Mouse (Mus musculus) forebrain, embryonic 16.5 days (tissue): ENCODE measurements at regions not wholly inside any gene's neighbourhood (a gene's known extent, or its start where the extent isn't known, plus 50 kb on each side); places are given as distances from the start of the nearest gene placed in this dataset.

Experiments
- ATAC-seq: fragments of 200-750 bp; cut with Nextera tagmentation; 2 replicates; pipeline ENCODE4 v1.8.0; 2017; ENCODE audit warnings: mild to moderate bottlenecking, moderate library complexity
- H3K27ac ChIP-seq: fragments of 300-500 bp; sonication (generic); 2 replicates; pipeline ENCODE4 v1.5.1; 2014; ENCODE audit warnings: low read length, control low read depth
- H3K27me3 ChIP-seq: fragments of 300-500 bp; sonication (generic); replicated peaks from 2 replicates; pipeline ENCODE4 v1.6.1; 2014; ENCODE audit warnings: low read length; ENCODE audit not compliant: control insufficient read depth, insufficient read depth
- H3K36me3 ChIP-seq: fragments of 300-500 bp; sonication (generic); 2 replicates; pipeline ENCODE4 v1.6.1; 2014; ENCODE audit not compliant: control insufficient read depth, insufficient read depth
- H3K4me1 ChIP-seq: fragments of 300-500 bp; sonication (generic); replicated peaks from 2 replicates; pipeline ENCODE4 v1.6.1; 2014; ENCODE audit warnings: low read length; ENCODE audit not compliant: control insufficient read depth, insufficient read depth
- H3K4me2 ChIP-seq: fragments of 300-500 bp; sonication (generic); 2 replicates; pipeline ENCODE4 v1.6.1; 2014; ENCODE audit warnings: mild to moderate bottlenecking, low read length, control low read depth
- H3K4me3 ChIP-seq: fragments of 300-500 bp; sonication (generic); replicated peaks from 2 replicates; pipeline ENCODE4 v1.5.1; 2014; ENCODE audit warnings: mild to moderate bottlenecking, low read length, control low read depth
- H3K9ac ChIP-seq: fragments of 300-500 bp; sonication (generic); replicated peaks from 2 replicates; pipeline ENCODE4 v1.6.1; 2014; ENCODE audit warnings: low read depth, low read length, control low read depth
- H3K9me3 ChIP-seq: fragments of 300-500 bp; sonication (generic); 2 replicates; pipeline ENCODE4 v1.6.1; 2016; ENCODE audit warnings: low read length; ENCODE audit not compliant: control insufficient read depth
- WGBS: fragments of 180-500 bp; shearing (Covaris S2); extraction: QIAGEN DNeasy Blood & Tissue Kit; methylation state at CpG from one replicate; pipeline ENCODE4 v1.1.7; 2014; 5-methylcytosine and 5-hydroxymethylcytosine counted together

DNA sequence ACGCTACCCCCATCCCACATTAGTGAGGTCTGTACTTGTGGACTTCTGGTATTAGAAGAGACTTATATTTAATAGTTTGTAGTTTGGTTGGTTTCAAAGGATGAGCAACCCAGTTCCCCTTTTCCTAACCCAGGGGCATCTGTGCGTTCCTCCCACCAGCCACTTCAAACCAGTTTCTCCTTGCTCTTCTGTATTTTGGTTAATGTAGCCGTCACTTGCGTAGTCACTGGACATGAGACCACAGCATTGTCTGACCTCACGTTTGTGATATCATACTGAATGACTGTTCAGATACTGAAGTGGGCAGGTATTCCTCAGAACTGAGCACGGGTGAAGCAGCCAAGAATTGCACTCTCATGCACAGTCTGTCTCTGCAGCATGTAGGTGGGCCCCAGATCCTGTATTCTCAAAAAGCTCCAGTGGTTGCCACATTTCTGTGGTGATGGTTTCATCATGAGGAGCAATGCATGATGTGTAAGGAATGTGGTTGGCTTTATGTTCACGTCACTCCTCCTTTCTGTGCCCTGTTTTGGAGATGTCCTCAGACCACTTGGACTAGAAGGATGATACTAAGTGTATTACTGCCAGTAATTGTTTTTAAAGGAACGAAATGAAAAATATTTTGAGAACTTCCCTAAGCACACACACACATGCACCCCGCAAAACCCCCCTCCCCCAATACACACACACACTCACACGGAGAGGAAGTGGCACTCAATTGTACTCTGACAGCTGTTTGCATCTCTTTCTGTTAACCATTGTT lies 335.2 kb upstream of the Satb1 start:
- 94% methylated on average over 10 of the region's 10 CpGs for WGBS
- Histone ChIP-seq H3K4me2 (no peak overlapping the region), H3K27me3 (no peaks in the 10 kb centered on the region), H3K9me3 (no peaks in the 10 kb centered on the region), H3K9ac (no peak overlapping the region), H3K36me3 (no peaks in the 10 kb centered on the region), H3K27ac (no peak overlapping the region), H3K4me3 (no peak overlapping the region), H3K4me1 (no peaks in the 10 kb centered on the region)
- no peak for ATAC-seq

- Histone ChIP-seq H3K9ac (no peak overlapping the region), H3K27ac (no peak overlapping the region), H3K27me3 (no peaks in the 10 kb centered on the region), H3K9me3 (no peaks in the 10 kb centered on the region), H3K36me3 (no peaks in the 10 kb centered on the region), H3K4me1 (no peaks in the 10 kb centered on the region), H3K4me2 (no peak overlapping the region), H3K4me3 (no peak overlapping the region)
- 80% methylated on average over 4 of the region's 4 CpGs for WGBS
- ATAC-seq: no peak
These were observed 334.6 kb upstream of the Satb1 start for GRCm38 (mm10) chr17:52167658-52168057.

DNA sequence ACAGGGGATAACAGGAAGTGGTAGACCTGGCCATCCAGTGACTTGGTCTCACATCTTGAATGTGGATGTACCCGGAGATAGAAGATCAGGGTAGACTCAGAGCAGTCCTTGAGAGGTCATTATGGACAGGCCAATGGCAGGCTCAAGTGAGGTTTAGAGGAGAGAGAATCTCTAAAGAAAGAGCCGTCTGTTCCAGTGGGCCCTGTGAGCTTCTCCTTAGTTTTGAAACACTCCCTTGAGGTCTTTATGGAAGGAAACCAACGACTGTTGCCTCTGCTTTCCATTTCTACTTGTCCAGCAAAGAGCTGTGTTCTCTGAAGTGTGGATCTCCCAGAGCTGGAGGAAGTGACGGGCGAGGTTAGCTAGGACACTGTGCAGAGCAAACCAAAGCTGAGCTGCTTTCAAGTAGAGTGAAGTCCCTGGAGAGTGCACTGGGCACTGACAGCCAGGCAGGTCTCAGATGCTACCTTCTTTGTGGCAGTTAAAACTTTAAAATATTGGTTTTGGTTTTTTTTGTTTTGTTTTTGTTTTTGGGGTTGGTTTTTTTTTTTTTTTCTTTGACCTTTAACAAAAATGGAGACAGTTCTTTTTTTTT lies 332.9 kb upstream of the Satb1 start:
- H3K4me2 ChIP-seq: no peak overlapping the region
- 88% methylated on average over 5 of the region's 5 CpGs for WGBS

GRCm38 (mm10) chr17:52162559-52163397 lies 329.7 kb upstream of the Satb1 start:
- H3K9me3 ChIP-seq: no peaks in the 10 kb centered on the region
- no peaks in the 10 kb centered on the region for H3K36me3 ChIP-seq
- no peaks in the 10 kb centered on the region for H3K4me1 ChIP-seq
- H3K4me2 ChIP-seq: no peak overlapping the region
- ATAC-seq: no peak
- no peak overlapping the region for H3K4me3 ChIP-seq
- WGBS: 92% methylated on average over 10 of the region's 10 CpGs
- H3K27me3 ChIP-seq: no peaks in the 10 kb centered on the region
- H3K27ac ChIP-seq: no peak overlapping the region
- H3K9ac ChIP-seq: no peak overlapping the region

More for the DNA sequence above, 332.9 kb upstream of the Satb1 start:
- Histone ChIP-seq H3K9ac (no peak overlapping the region), H3K27me3 (no peaks in the 10 kb centered on the region), H3K9me3 (no peaks in the 10 kb centered on the region), H3K4me3 (no peak overlapping the region), H3K27ac (no peak overlapping the region), H3K36me3 (no peaks in the 10 kb centered on the region), H3K4me1 (no peaks in the 10 kb centered on the region)
- ATAC-seq: no peak

- Histone ChIP-seq H3K4me2 (no peak overlapping the region), H3K27ac (no peak overlapping the region), H3K4me1 (no peaks in the 10 kb centered on the region), H3K9me3 (no peaks in the 10 kb centered on the region), H3K27me3 (no peaks in the 10 kb centered on the region), H3K4me3 (no peak overlapping the region), H3K9ac (no peak overlapping the region), H3K36me3 (no peaks in the 10 kb centered on the region)
- WGBS: 91% methylated on average over 5 of the region's 5 CpGs
- ATAC-seq: no peak
These were observed 317.4 kb upstream of the Satb1 start for GRCm38 (mm10) chr17:52150496-52150895.

DNA sequence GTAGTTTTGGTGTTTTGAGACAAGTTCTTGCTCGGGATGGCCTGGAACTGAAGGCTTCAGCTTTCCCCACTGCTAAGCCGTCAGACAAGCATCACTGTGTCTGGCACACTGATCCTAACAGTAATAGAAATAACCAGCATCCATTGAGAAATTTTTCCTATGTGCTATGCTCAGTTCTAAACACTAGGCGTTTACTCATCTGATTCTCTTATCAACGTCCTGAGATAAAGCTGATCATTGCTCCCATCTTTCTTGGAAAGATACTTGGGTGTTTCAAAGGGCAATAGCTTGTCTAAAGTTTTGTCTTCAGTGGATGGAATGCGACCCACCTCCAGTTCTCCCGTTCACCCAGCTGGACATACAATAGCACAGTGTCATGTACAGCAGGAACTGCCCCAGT lies 316.7 kb upstream of the Satb1 start:
- H3K4me3 ChIP-seq: no peak overlapping the region
- H3K4me1 ChIP-seq: no peaks in the 10 kb centered on the region
- H3K27ac ChIP-seq: no peak overlapping the region
- no peaks in the 10 kb centered on the region for H3K27me3 ChIP-seq
- no peak overlapping the region for H3K4me2 ChIP-seq
- no peak overlapping the region for H3K9ac ChIP-seq
- H3K36me3 ChIP-seq: no peaks in the 10 kb centered on the region
- WGBS: 90% methylated on average over 6 of the region's 6 CpGs
- no peak for ATAC-seq
- no peaks in the 10 kb centered on the region for H3K9me3 ChIP-seq

GRCm38 (mm10) chr17:52149068-52149467 lies 316.0 kb upstream of the Satb1 start:
- WGBS: 92% methylated on average over 3 of the region's 3 CpGs
- Histone ChIP-seq H3K4me2 (no peak overlapping the region), H3K4me3 (no peak overlapping the region), H3K27me3 (no peaks in the 10 kb centered on the region), H3K27ac (no peak overlapping the region), H3K4me1 (no peaks in the 10 kb centered on the region), H3K9me3 (no peaks in the 10 kb centered on the region), H3K36me3 (no peaks in the 10 kb centered on the region), H3K9ac (no peak overlapping the region)
- no peak for ATAC-seq

DNA sequence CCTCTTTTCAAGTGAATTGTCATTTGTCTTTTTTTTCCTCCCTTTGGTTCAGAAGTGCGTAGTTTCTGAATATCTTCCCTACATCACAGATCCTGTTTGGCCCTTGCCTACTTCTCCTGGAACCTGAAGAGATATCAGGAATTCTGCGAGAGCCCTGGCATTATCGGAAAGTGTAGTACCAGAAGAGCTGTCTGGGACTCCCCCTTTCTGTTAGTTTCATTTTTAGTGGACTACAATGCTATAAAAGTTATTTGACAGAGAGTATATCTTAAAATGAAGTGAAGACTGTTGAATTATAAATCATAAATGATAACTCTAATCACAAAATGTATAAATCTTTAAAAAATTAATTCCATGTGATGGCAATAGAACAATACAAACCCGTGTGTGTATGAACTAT lies 270.8 kb upstream of the Satb1 start:
- Histone ChIP-seq H3K9me3 (no peaks in the 10 kb centered on the region), H3K27ac (no peak overlapping the region), H3K27me3 (no peaks in the 10 kb centered on the region), H3K36me3 (no peaks in the 10 kb centered on the region), H3K4me1 (no peaks in the 10 kb centered on the region), H3K4me3 (no peak overlapping the region), H3K9ac (no peak overlapping the region), H3K4me2 (no peak overlapping the region)
- no peak for ATAC-seq
- 96% methylated on average over 4 of the region's 4 CpGs for WGBS

DNA sequence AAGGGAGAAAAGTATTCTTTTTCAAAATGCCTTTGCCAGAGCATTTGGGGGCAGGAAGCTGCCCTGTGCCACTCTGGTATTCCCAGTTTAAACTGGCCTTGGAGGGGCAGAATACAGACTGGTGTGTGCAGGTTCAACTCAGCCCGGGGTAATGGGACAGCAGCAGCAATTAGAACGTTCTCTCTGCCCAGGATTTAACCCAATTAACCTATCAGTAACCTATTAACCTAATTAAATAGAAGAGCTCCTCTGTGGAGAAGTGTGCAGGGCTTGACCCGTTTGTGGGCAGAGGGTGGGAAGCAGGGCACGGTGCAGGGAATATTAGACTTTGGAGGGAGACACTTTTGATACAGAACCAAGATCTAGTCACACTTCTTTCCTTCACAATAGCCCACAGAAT lies 252.7 kb upstream of the Satb1 start:
- H3K36me3 ChIP-seq: no peaks in the 10 kb centered on the region
- H3K4me1 ChIP-seq: no peaks in the 10 kb centered on the region
- H3K9me3 ChIP-seq: no peaks in the 10 kb centered on the region
- no peak overlapping the region for H3K27ac ChIP-seq
- no peak overlapping the region for H3K9ac ChIP-seq
- H3K4me3 ChIP-seq: no peak overlapping the region
- no peaks in the 10 kb centered on the region for H3K27me3 ChIP-seq
- H3K4me2 ChIP-seq: no peak overlapping the region
- 15% methylated on average over 4 of the region's 4 CpGs for WGBS
- no peak for ATAC-seq
